Mouse (Mus musculus): ENCODE measurements around the gene Klhl31.

DNA sequence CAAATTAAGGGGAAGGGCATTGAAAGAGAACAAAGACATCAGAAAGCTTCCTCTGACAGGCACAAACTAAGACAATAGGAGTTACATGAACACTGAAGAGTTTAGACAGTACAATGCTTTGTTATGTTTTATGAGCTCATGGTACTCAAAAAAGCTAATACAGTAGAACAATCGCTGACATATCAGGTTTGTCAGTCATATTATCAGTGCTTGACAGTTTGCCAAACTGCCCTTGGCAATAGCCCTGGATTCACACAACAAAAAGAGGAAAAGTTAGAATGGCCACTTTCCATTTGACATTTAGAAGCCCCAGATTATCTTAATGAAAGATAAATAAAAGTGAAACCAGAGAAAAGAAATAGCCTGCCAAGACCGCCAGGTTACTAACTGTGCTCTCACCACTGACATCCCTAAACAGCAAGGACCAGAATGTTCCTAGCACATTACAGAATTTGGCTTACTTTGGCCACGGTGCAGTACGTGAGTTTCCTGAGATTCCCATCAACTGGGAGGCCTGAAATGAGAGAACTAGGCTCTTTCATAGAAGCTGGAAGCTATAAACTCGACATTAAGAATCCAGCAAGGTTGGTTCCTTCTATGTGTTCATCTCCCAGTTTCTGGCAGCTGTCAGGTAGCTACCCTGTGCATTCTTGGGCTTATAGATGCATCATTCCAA, 49.7 kb downstream of the Klhl31 start:
- TF ChIP-seq POLR2A (IDR thresholded peaks at IDR 0.05; ENCODE audit: control insufficient read depth, extremely low read depth, insufficient read depth, low read length, poor library complexity) = no peak
- no peak for TF ChIP-seq CTCF (IDR thresholded peaks at IDR 0.05; ENCODE audit: borderline replicate concordance, control insufficient read depth, extremely low read depth, insufficient read depth, low read length, poor library complexity)

All from thymus, adult 2 months (tissue).